Mouse (Mus musculus): Measurements from ENCODE around the gene Efcab10.
A peak's percentile ranks its signal among the peaks of the same experiment; 100 is the strongest.

The Efcab10 gene

GRCm38 (mm10) chr12:33427293-33427692, 32.6 kb downstream of the Efcab10 start:
- DNase-seq (ENCODE audit: low read depth, low spot score): no peak

DNA sequence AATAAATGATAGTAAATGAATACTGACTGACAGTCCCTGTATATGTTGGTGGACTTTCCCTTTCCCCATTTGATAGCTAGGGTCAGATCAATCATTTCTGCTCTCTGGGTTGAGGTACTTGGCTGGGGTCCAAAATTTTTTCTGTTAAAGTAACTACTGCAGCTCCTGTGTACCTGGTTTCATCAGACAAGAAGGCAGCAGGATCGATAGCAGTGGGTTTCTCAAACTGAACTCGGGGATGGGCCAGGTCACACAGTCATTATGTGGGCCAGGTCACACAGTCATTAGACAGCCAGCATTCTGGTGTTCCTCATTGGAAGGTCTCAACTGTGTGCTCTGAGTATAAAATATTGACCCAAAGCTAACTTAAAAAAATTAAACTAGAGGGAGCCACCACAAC, 33.1 kb downstream of the Efcab10 start:
- no peak for DNase-seq (ENCODE audit: low read depth, low spot score)

- DNase-seq (ENCODE audit: low read depth, low spot score): peak; percentile 96
Observed at GRCm38 (mm10) chr12:33429387-33430160, 34.9 kb downstream of the Efcab10 start, which contains the start of gene Twistnb. Twistnb (plus strand) TSS chr12:33429635.

DNA sequence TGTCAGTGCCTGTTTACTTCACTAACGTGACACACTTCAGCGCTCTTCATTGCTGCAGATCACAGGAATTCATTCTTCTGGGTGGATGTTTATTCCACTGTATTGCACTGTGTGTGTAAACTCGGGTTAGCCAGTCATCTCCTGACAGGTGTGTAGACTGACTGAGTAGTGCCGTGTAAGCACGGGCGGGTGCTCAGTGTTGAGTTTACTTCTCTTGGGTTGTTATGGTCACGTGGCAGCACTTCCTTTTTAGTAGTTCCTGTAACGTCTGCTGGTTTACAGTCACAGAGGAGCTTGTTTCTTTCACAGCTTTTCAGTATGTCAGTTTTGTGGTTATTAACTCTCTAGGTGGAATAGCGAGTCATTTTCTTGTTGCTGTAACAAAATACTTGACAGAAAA, 39.2 kb downstream of the Efcab10 start:
- no peak for DNase-seq (ENCODE audit: low read depth, low spot score)

- DNase-seq (ENCODE audit: low read depth, low spot score): no peak
Observed at GRCm38 (mm10) chr12:33434758-33435157, 40.1 kb downstream of the Efcab10 start.
